Mouse (Mus musculus) lung, postnatal 4 days (tissue): ENCODE measurements around the gene Tmem238.
A peak's percentile ranks its signal among the peaks of the same experiment; 100 is the strongest.

Experiments
- DNase-seq, 2 experiments: peaks; one replicate each; pipeline ENCODE4 v3.0.0; 2021

Tmem238 gene

DNA sequence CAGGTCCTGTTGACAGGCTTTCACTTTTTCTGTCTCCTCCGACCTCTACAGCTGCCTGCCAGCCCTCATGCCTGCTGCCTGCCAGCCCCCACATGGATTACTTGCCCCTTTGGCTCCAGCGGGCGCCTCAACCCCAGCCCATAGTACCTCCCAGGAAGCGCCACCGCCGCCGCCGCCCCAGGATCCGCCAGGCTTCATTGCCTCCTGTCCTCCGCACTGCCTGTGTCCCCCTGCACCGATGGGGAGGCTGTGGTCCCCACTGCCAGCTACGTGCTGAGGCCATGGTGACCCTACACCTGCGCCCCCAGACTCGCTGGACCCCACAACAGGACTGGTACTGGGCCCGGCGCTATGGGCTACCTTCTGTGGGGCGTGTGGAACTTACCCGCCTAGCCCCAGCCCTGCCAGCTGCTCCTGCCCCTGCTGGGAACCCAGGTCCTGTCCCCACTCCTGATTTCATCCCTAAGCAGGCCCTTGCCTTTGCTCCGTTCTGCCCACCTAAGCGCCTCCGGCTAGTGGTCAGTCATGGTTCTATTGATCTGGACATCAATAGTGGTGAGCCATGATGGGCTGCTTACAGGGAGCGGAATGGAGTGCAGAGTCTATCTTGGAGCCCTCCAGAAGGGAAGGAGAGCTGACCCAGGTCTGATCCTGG lies 43.0 kb downstream of the Tmem238 start:
- no peak for DNase-seq

DNA sequence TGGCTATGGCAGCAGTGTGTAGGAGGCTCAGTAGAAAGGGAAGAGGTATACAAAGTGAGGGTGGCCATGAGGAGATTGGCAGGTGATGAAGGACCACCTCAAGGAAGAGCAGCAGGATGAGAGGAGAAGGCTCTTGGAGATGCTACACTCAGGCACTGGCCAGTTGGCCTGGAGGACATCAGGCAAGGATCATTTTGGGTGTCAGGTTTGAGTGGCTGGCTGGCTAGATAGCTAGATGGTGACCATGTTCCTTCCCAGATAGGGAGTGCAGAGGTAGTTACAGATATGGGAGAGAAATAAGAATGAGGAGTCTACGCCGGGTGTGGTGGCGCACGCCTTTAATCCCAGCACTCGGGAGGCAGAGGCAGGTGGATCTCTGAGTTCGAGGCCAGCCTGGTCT lies 44.6 kb downstream of the Tmem238 start:
- no peak for DNase-seq

DNA sequence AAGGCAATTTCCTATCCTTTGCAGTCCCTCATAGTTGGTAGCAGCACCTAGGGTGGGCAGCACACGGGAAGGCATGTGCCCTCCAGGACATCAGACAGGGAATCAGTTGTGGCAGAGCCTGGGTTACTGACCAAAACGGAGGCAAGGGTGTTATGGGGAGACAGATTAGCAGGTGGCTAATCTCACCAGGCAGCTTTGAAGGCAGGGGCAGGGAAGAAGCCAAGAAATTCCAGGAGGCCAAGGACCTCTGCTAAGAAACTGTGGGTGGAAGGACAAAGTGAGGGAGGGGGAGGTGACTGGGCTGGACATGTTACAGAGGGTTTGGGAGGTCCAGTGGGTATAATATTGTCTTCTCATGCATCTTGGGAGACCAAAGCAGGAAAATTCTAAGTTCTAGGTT lies 46.1 kb downstream of the Tmem238 start:
- DNase-seq, result peak in 1 of 2 experiments; percentile 65

DNA sequence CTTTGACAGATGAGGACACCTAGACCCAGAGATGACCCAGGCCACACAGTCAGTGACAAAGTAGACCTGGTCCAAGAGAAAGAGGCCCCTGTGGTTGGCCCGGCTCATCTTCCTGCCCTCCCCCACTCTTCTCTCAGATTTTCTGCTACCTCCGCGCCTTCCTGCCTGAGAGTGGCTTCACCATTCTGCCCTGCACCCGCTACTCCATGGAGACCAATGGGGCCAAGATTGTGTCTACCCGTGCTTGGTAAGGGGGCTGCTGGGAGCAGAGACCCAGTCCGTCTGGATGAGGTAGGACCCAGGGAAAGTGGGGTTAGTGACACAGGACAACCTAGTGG lies 47.0 kb downstream of the Tmem238 start:
- no peak for DNase-seq

DNA sequence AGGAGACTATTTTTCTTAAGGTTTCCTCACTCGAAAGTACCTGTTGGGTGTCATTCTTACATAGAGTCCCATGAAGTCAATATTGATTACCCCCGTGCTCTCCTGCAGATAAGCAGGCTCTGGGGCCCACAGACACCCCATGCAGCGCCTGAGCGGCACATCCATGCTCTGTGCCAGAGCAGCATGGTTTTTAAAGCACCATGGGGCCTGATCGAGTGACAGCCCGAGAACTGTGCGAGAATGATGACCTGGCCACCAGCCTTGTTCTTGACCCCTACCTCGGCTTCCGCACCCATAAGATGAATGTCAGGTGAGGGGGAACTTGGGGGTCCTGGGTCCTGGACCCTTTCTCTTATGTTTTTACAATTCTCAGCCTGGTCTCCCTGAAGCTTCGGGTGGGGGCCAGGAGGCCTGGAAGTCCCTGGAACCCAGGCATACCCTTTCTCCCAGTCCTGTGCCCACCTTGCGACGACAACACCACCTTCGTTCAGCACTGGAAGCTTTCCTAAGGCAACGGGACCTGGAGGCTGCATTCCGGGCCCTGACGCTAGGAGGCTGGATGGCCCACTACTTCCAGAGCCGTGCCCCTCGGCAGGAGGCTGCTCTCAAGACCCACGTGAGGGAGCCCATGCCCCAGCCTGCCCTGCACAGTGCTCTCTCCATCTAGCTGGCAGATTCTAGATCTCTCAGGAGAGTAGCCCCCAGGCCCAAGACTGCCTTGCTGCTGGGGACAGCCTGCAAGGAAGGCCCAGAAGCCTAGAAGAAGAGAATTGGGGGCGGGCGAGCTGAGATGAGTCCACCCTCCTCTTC lies 47.6 kb downstream of the Tmem238 start:
- no peak for DNase-seq

DNA sequence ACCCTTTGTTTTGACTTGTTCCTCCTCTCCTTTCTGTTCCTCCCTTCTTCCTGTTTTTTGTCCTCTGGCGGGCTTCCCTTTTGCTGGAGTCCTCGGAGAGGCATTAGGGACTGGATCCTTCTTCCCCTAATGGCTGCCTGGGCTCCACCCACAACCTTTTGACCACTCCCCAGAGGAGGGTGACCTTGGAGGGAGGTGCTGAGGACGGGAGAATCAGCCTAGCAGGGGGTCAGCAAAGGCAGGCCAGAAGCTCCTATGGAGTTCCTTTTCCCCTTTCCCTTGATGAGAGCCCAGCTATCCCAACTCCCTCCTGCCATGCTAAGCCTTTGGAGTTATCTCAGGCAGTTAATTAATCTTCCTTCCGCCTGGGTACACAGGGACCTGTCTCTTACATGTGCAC lies 48.3 kb downstream of the Tmem238 start:
- DNase-seq, result peak; percentile 66 to 75

DNA sequence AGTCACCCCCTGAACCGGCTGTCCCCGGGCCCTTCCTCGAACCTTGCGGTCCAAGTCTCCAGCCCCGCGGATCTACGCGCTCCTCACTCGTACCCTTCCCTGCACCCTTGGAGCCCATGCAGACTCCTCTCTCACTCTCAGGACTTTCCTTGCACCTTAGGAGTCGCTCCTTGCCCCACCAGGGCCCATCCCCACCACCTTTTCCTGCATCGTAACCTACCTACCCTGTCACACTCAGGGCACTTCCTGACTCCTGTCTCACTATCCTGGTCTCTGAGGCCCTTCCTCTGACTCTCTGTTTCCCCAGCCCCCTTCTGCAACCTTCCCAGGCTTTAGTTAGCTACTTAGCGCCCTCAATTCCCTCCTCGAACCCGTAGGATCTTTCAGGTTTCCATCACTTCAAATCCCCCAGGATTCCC lies 49.1 kb downstream of the Tmem238 start:
- DNase-seq, result no peak

DNA sequence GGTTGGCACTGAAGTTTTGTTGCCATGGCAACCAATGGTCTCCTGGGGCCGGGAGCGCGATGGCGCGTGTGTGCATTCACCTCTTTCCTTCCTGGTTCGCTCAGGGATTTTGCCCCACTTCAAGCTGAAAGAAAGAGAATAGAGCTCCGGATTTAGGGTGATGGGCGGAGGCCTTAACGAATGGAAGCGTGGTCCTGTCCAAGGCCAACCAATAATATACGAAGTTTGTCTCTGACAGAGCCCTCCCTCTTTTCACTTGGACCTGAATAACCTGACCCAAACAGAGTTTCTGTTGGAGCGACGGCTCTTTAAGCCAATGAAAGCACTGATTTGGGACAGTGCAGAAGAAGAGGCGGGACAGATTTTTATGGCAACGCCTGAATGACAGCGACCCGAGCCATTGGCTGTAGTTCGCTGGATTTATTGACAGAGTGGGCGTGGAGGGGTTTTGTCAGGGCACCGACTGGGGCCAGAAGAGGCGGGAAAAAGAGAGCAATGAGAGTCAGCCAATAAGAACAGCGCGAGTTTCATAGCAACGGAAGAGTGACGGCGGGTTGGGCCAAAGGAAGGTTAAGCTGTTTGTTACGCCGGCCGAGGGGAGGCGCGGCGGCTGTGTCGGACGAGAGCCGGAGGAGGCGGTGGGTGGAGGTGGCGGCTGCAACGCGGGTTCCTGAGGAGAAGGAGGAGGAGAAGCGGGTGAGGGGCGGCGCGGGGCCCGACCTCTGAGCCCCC lies 49.7 kb downstream of the Tmem238 start, which contains the start of gene Kmt5c:
Gene Kmt5c, plus strand, starts transcription at position 572 of the 732 bp plus-strand sequence.
- peak; percentile 98 to 99 for DNase-seq

DNA sequence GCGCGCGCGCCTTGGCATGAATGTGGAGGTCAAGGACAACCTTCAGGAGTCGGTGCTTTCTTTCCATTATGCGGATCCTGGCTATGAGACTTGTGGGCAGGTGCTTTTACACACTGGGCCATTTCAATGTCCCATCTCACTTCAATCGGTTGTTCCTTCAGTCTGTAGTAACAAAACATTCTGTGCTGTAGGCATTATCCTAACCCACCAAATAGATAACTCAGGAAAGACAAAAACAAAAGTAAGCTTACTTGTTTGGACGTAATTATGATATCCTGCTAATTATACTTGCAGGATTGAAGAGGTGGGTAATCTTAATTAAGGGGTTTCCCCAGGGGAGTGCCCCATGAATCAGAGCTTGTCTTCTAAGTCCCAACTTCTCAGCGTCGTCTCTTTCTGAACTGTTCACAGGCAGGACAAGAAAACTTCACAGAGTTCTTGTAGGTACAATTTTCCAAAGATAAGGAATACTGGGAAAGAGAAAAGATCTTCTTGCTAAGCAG lies 50.4 kb downstream of the Tmem238 start:
- no peak for DNase-seq
